Mouse (Mus musculus): ENCODE results near the gene Gm42906. TPM values are rescaled to one million over a fixed set of nuclear protein-coding genes. Genes with fewer than 3 reads are reported as not detected.
A peak's percentile ranks its signal among the peaks of the same experiment; 100 is the strongest.

Gm42906 gene
- total and polyA plus RNA-seq, 2 experiments from 2014 or later: not detected

DNA sequence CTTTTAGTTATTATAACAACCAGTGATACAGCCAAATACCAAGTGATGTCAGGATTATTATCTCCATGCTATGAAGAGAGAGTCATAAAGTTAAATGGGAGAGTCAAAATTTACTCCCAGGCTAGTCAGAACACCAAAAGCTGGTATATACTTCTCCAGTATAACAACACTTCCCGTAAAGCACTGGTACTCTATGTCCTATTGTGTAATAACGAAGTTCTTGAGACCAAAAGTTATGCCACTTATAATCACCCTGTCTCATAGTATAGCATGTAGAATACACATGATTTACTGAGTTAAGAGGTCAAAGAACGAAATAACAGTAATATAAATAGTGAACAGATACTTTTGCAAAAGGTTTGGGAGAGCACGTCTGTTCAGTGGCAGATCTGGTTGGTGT lies 222.9 kb downstream of the Gm42906 start:
- Histone ChIP-seq H3K27me3 (ENCODE audit: insufficient read depth, low read length) (no peaks in the 10 kb centered on the region), H3K36me3 (ENCODE audit: insufficient read depth) (no peaks in the 10 kb centered on the region), H3K4me2 (ENCODE audit: low read depth) (no peak overlapping the region), H3K4me1 (ENCODE audit: insufficient read depth) (no peaks in the 10 kb centered on the region), H3K27ac (ENCODE audit: low read depth, low read length) (no peak overlapping the region), H3K9me3 (ENCODE audit: low read length) (no peaks in the 10 kb centered on the region), H3K4me3 (ENCODE audit: low read depth, low read length) (no peak overlapping the region), H3K9ac (no peak overlapping the region)
- DNase-seq (no peak), ATAC-seq (no peak)
- whole genome bisulfite sequencing: 94% methylated on average over 4 of the region's 4 CpGs
- TF ChIP-seq CTCF (IDR thresholded peaks at IDR 0.05; ENCODE audit: low read depth): no peak

DNA sequence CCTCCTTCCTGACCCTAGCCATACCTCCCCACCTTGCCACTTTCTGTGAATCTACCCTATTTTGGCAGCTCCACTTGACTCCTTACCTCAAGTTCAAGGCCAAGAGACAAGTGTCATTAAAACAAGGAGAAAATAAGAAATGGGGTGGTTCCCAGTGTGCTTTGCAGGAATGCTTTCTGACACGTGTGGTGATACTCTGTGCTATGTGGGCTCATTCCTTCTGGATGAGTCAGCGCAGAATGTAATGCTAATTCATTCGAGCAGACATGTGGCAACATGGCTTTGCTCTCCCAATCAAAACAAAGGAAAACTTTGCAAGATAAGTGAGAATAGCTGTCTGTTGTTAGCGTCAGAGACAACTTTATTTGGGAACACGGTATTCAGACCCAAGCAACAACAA lies 225.0 kb downstream of the Gm42906 start:
- H3K27me3 ChIP-seq (ENCODE audit: insufficient read depth, low read length): no peaks in the 10 kb centered on the region
- TF ChIP-seq CTCF (IDR thresholded peaks at IDR 0.05; ENCODE audit: low read depth): no peak
- no peak overlapping the region for H3K27ac ChIP-seq (ENCODE audit: low read depth, low read length)
- H3K4me3 ChIP-seq (ENCODE audit: low read depth, low read length): no peak overlapping the region
- H3K4me2 ChIP-seq (ENCODE audit: low read depth): no peak overlapping the region
- DNase-seq (no peak), ATAC-seq (peak; percentile 45; the same call in 1 of the 2 replicates)
- WGBS: 59% methylated on average over 5 of the region's 5 CpGs
- no peaks in the 10 kb centered on the region for H3K4me1 ChIP-seq (ENCODE audit: insufficient read depth)
- no peaks in the 10 kb centered on the region for H3K36me3 ChIP-seq (ENCODE audit: insufficient read depth)
- no peak overlapping the region for H3K9ac ChIP-seq
- H3K9me3 ChIP-seq (ENCODE audit: low read length): no peaks in the 10 kb centered on the region

DNA sequence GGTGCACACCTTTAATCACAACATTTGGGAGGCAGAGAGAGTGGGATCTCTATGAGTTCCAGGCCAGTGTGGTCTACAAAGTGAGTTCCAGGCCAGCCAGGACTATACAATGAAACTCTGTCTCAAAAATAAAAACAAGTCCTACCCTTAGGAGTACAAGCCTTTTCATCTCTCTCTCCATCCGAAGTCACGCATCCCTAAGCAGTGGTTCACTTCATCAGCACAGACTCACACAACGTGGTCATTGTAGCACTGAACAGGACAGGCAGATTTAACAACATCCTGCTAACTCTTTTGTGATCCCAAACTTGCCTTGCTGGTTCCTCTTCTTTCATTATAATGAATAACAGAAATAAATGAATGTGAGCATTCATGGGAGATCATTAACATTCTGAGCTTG lies 226.7 kb downstream of the Gm42906 start:
- Histone ChIP-seq H3K27ac (ENCODE audit: low read depth, low read length) (no peak overlapping the region), H3K9me3 (ENCODE audit: low read length) (no peaks in the 10 kb centered on the region), H3K4me3 (ENCODE audit: low read depth, low read length) (no peak overlapping the region), H3K36me3 (ENCODE audit: insufficient read depth) (no peaks in the 10 kb centered on the region), H3K9ac (no peak overlapping the region), H3K27me3 (ENCODE audit: insufficient read depth, low read length) (no peaks in the 10 kb centered on the region), H3K4me1 (ENCODE audit: insufficient read depth) (no peaks in the 10 kb centered on the region), H3K4me2 (ENCODE audit: low read depth) (no peak overlapping the region)
- no peak for DNase-seq
- no peak for TF ChIP-seq CTCF (IDR thresholded peaks at IDR 0.05; ENCODE audit: low read depth)
- 29% methylated on average over 3 of the region's 3 CpGs for WGBS
- ATAC-seq: peak; percentile 23; the same call in 1 of the 2 replicates

DNA sequence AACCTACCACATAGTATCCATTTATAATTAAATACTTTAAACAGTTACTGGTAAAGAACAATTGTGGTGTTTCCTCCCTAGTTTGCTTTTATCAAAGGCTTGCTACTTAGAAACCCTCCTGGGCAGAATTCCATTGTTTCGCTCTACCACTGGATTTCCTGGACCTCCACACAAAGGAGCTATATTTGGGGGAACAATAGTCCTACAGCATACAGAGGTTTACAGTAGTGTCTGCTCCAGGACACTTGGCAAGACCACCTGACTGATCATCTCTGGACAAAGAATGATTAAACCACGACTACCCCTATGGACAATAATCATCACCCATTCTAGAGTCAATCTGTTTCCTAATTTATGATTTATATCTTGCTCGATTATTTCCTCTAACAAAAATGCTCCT lies 228.7 kb downstream of the Gm42906 start:
- H3K9ac ChIP-seq: no peak overlapping the region
- no peak overlapping the region for H3K4me3 ChIP-seq (ENCODE audit: low read depth, low read length)
- TF ChIP-seq CTCF (IDR thresholded peaks at IDR 0.05; ENCODE audit: low read depth): no peak
- DNase-seq (no peak), ATAC-seq (no peak)
- H3K4me2 ChIP-seq (ENCODE audit: low read depth): no peak overlapping the region
- no peaks in the 10 kb centered on the region for H3K4me1 ChIP-seq (ENCODE audit: insufficient read depth)
- H3K27me3 ChIP-seq (ENCODE audit: insufficient read depth, low read length): no peaks in the 10 kb centered on the region
- no peak overlapping the region for H3K27ac ChIP-seq (ENCODE audit: low read depth, low read length)
- no peaks in the 10 kb centered on the region for H3K9me3 ChIP-seq (ENCODE audit: low read length)
- H3K36me3 ChIP-seq (ENCODE audit: insufficient read depth): no peaks in the 10 kb centered on the region
- WGBS: 88% methylated on average over 3 of the region's 3 CpGs

DNA sequence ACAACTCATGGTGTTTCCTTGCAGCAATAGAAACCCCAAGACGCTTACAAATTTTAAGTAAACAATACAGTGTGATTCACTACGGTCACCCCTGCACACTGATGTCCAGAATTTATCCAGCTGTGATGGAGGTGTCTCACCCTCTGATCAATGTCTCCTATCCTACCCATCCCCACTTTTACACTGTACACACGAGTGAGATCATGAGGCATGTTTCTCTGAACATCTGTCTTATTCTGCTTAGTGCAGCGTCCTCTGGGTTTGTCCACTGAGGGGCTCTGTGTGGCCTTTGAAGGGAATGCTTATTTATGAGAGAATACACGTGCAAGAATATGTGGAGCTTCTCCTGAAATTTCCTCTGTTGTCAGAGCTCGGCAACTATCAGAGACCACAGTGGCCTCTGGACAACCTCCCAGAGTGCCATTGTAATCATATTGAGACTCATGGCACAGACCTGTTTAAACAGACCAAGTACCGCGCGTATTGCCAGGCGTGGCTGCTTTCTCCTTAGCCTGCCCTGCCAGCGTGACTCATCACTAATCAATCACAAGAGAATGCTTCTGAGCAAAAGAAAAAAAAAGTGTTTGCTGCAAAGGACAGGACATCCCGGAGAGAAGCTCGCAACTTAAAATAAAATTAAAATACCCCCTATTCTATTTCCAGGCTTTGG lies 231.2 kb downstream of the Gm42906 start:
- no peak for ATAC-seq
- no peaks in the 10 kb centered on the region for H3K27me3 ChIP-seq (ENCODE audit: insufficient read depth, low read length)
- TF ChIP-seq CTCF (IDR thresholded peaks at IDR 0.05; ENCODE audit: low read depth): no peak
- no peak overlapping the region for H3K4me2 ChIP-seq (ENCODE audit: low read depth)
- no peaks in the 10 kb centered on the region for H3K4me1 ChIP-seq (ENCODE audit: insufficient read depth)
- H3K9me3 ChIP-seq (ENCODE audit: low read length): no peaks in the 10 kb centered on the region
- no peak overlapping the region for H3K9ac ChIP-seq
- no peak overlapping the region for H3K27ac ChIP-seq (ENCODE audit: low read depth, low read length)
- no peak overlapping the region for H3K4me3 ChIP-seq (ENCODE audit: low read depth, low read length)
- no peaks in the 10 kb centered on the region for H3K36me3 ChIP-seq (ENCODE audit: insufficient read depth)
- 56% methylated on average over 13 of the region's 13 CpGs for WGBS
- no peak for DNase-seq

DNA sequence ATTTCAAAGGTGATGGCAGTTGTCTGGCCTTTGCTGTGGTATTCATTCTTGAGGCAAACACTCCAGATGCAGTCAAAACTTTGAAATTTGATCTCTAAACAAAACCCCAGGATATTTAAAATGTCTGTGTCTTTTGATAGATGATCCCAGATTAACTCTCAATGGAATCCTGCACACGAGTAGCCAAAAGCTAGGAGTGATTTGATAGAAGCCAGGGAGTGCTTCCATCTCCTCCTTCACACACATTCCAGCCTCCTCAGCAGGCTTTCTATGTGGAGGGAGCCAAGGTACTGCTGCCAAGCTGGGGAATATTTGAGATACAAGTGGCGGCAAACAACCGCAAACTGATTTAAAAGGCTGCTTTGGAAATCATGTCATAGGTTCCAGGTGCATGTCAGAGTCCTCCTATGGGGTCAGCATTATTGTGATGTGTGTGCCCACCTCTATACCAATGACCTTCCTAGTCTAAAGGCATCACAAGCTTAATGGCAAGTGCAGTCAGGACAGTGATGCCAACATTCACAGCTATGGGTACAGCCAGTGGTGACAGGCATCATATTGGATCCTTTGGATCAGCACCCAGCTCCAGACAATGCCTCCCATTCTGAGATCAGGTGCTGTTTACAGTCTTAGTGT lies 234.0 kb downstream of the Gm42906 start:
- no peaks in the 10 kb centered on the region for H3K36me3 ChIP-seq (ENCODE audit: insufficient read depth)
- no peaks in the 10 kb centered on the region for H3K9me3 ChIP-seq (ENCODE audit: low read length)
- no peaks in the 10 kb centered on the region for H3K27me3 ChIP-seq (ENCODE audit: insufficient read depth, low read length)
- H3K4me1 ChIP-seq (ENCODE audit: insufficient read depth): no peaks in the 10 kb centered on the region
- WGBS: 62% methylated on average over 3 of the region's 3 CpGs
- no peak overlapping the region for H3K27ac ChIP-seq (ENCODE audit: low read depth, low read length)
- TF ChIP-seq CTCF (IDR thresholded peaks at IDR 0.05; ENCODE audit: low read depth): no peak
- no peak for ATAC-seq
- H3K9ac ChIP-seq: no peak overlapping the region
- DNase-seq: no peak
- no peak overlapping the region for H3K4me2 ChIP-seq (ENCODE audit: low read depth)
- no peak overlapping the region for H3K4me3 ChIP-seq (ENCODE audit: low read depth, low read length)

DNA sequence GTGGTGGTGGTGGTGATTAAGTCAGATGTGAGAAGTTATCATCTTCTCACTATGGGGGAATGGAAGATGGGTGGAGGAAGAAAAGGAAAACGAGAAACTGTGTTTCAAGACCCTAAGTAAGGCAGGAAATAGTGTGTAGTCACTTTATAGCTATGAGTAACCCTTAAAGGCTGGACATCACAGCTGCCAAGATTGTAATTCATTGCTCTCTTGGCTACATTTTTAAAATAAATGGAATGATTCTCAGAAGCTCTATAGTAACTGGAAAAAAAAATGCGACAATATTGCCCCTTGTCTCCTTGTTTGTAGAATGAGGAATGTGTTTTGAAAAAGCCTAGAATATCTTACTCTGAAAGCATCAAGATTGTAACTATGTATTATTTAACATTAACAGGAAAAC lies 235.7 kb downstream of the Gm42906 start:
- H3K9ac ChIP-seq: no peak overlapping the region
- 83% methylated on average over 2 of the region's 2 CpGs for WGBS
- DNase-seq (no peak), ATAC-seq (no peak)
- no peaks in the 10 kb centered on the region for H3K27me3 ChIP-seq (ENCODE audit: insufficient read depth, low read length)
- no peaks in the 10 kb centered on the region for H3K36me3 ChIP-seq (ENCODE audit: insufficient read depth)
- no peaks in the 10 kb centered on the region for H3K4me1 ChIP-seq (ENCODE audit: insufficient read depth)
- H3K4me2 ChIP-seq (ENCODE audit: low read depth): no peak overlapping the region
- TF ChIP-seq CTCF (IDR thresholded peaks at IDR 0.05; ENCODE audit: low read depth): no peak
- no peak overlapping the region for H3K4me3 ChIP-seq (ENCODE audit: low read depth, low read length)
- H3K27ac ChIP-seq (ENCODE audit: low read depth, low read length): no peak overlapping the region
- no peaks in the 10 kb centered on the region for H3K9me3 ChIP-seq (ENCODE audit: low read length)
